Mouse (Mus musculus) liver, embryonic 14.5 days (tissue): ENCODE data around the gene Elavl3.

ENCODE experiments used
- CTCF ChIP-seq: IDR thresholded peaks from 2 replicates; pipeline ENCODE4 v1.5.1; 2016; ENCODE audit warnings: antibody characterized with exemption, low read depth, control low read depth
- EP300 ChIP-seq: IDR thresholded peaks from 2 replicates; pipeline ENCODE4 v1.6.1; 2016; ENCODE audit warnings: antibody characterized with exemption, low read depth

DNA sequence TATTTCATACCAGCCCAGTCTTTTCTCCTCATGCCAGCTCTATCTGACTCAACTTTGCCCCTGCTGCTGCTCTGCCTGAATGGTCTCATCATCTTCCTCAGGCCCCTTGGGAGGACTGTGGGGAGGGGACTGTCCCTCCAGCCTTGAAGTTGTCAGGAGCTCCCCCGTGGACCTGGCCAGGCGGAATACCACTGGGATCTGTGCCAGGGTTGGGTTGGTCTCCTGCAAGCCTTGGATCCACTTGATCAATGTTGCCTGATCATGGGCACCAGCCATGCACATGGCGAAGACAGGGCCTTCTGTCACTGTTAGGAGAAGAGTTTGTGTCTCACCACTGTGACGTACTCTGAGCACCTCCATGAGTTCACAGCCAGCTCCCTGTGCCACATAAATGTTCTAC, 20.5 kb upstream of the Elavl3 start:
- TF ChIP-seq CTCF: no peak
- no peak for TF ChIP-seq EP300
